Mouse (Mus musculus): Measurements from ENCODE around the gene Gas7. TPM values are rescaled to one million over a fixed set of nuclear protein-coding genes. Genes with fewer than 3 reads are reported as not detected.
A peak's percentile ranks its signal among the peaks of the same experiment; 100 is the strongest.

Gas7 gene
- total RNA-seq, 2 experiments from 2014 or later = 303 to 348 TPM

GRCm38 (mm10) chr11:67608114-67608683 is 153.0 kb downstream of the Gas7 start:
- DNase-seq (ENCODE audit: low spot score in 2 of 2) = no peak

- DNase-seq (ENCODE audit: low spot score in 2 of 2) = no peak
These were observed 157.1 kb downstream of the Gas7 start for GRCm38 (mm10) chr11:67612158-67612839.

- no peak for DNase-seq (ENCODE audit: low spot score in 2 of 2)
These were observed 161.5 kb downstream of the Gas7 start for GRCm38 (mm10) chr11:67616557-67617239.

GRCm38 (mm10) chr11:67622340-67622739 is 167.1 kb downstream of the Gas7 start:
- DNase-seq (ENCODE audit: low spot score in 2 of 2) = no peak

- no peak for DNase-seq (ENCODE audit: low spot score in 2 of 2)
These were observed 171.9 kb downstream of the Gas7 start for GRCm38 (mm10) chr11:67627179-67627578.

GRCm38 (mm10) chr11:67628522-67628921 is 173.3 kb downstream of the Gas7 start:
- no peak for DNase-seq (ENCODE audit: low spot score in 2 of 2)

GRCm38 (mm10) chr11:67632906-67633305 is 177.7 kb downstream of the Gas7 start:
- DNase-seq (ENCODE audit: low spot score in 2 of 2) = no peak

- no peak for DNase-seq (ENCODE audit: low spot score in 2 of 2)
These were observed 178.5 kb downstream of the Gas7 start for GRCm38 (mm10) chr11:67633620-67634229.

GRCm38 (mm10) chr11:67636201-67636600 is 181.0 kb downstream of the Gas7 start:
- DNase-seq (ENCODE audit: low spot score in 2 of 2) = no peak

- no peak for DNase-seq (ENCODE audit: low spot score in 2 of 2)
These were observed 181.8 kb downstream of the Gas7 start for GRCm38 (mm10) chr11:67636905-67637586.

- DNase-seq (ENCODE audit: low spot score in 2 of 2) = no peak
These were observed 183.2 kb downstream of the Gas7 start for GRCm38 (mm10) chr11:67638401-67638800.

- DNase-seq (ENCODE audit: low spot score in 2 of 2) = no peak
These were observed 185.1 kb downstream of the Gas7 start for GRCm38 (mm10) chr11:67640299-67640698.

GRCm38 (mm10) chr11:67642421-67642820 is 187.2 kb downstream of the Gas7 start:
- DNase-seq (ENCODE audit: low spot score in 2 of 2) = no peak

GRCm38 (mm10) chr11:67642835-67643234 is 187.6 kb downstream of the Gas7 start:
- no peak for DNase-seq (ENCODE audit: low spot score in 2 of 2)

- DNase-seq (ENCODE audit: low spot score in 2 of 2) = no peak
These were observed 188.2 kb downstream of the Gas7 start for GRCm38 (mm10) chr11:67643465-67643864.

- DNase-seq (ENCODE audit: low spot score in 2 of 2) = no peak
These were observed 189.5 kb downstream of the Gas7 start for GRCm38 (mm10) chr11:67644632-67645149.

- DNase-seq (ENCODE audit: low spot score in 2 of 2) = peak; percentile 89 to 90
These were observed 192.5 kb downstream of the Gas7 start for GRCm38 (mm10) chr11:67647745-67648144.

GRCm38 (mm10) chr11:67648651-67649407 is 193.6 kb downstream of the Gas7 start:
- DNase-seq (ENCODE audit: low spot score in 2 of 2) = peak; percentile 40 to 51

- DNase-seq (ENCODE audit: low spot score in 2 of 2) = no peak
These were observed 194.9 kb downstream of the Gas7 start for GRCm38 (mm10) chr11:67649971-67650707.

- DNase-seq (ENCODE audit: low spot score in 2 of 2) = no peak
These were observed 196.5 kb downstream of the Gas7 start for GRCm38 (mm10) chr11:67651731-67652130.

Measured in layer of hippocampus, postnatal 10 days (tissue).